Mouse (Mus musculus) lung, embryonic 16.5 days (tissue): ENCODE measurements around the gene Tgfbr3. TPM values are rescaled to one million over a fixed set of nuclear protein-coding genes. Genes with fewer than 3 reads are reported as not detected.
A peak's percentile ranks its signal among the peaks of the same experiment; 100 is the strongest.

Experiments used
- ATAC-seq: fragments of 200-750 bp; cut with Nextera tagmentation; 2 replicates; pipeline ENCODE4 v1.8.0; 2017; ENCODE audit warnings: low read depth, mild to moderate bottlenecking, moderate library complexity
- H3K27ac ChIP-seq: fragments of 300-500 bp; sonication (generic); 2 replicates; pipeline ENCODE4 v1.5.1; 2014; ENCODE audit warnings: mild to moderate bottlenecking, control low read depth, low read length
- H3K27me3 ChIP-seq: fragments of 300-500 bp; sonication (generic); 2 replicates; pipeline ENCODE4 v1.6.1; 2014; ENCODE audit warnings: low read depth, low read length, mixed read lengths; ENCODE audit not compliant: control insufficient read depth, insufficient read depth
- H3K36me3 ChIP-seq: fragments of 300-500 bp; sonication (generic); 2 replicates; pipeline ENCODE4 v1.6.1; 2014; ENCODE audit warnings: low read length; ENCODE audit not compliant: control insufficient read depth, insufficient read depth
- H3K4me1 ChIP-seq: fragments of 300-500 bp; sonication (generic); replicated peaks from 2 replicates; pipeline ENCODE4 v1.6.1; 2014; ENCODE audit warnings: low read length, mixed read lengths; ENCODE audit not compliant: control insufficient read depth, insufficient read depth
- H3K4me2 ChIP-seq: fragments of 300-500 bp; sonication (generic); 2 replicates; pipeline ENCODE4 v1.6.1; 2014; ENCODE audit warnings: low read depth, low read length, control low read depth
- H3K4me3 ChIP-seq: fragments of 300-500 bp; sonication (generic); 2 replicates; pipeline ENCODE4 v1.5.1; 2014; ENCODE audit warnings: mild to moderate bottlenecking, low read length, control low read depth
- H3K9ac ChIP-seq: fragments of 300-500 bp; sonication (generic); 2 replicates; pipeline ENCODE4 v1.6.1; 2014; ENCODE audit warnings: low read length, control low read depth
- H3K9me3 ChIP-seq: fragments of 300-500 bp; sonication (generic); 2 replicates; pipeline ENCODE4 v1.6.1; 2016; ENCODE audit warnings: low read length; ENCODE audit not compliant: control insufficient read depth
- WGBS: fragments of 180-500 bp; shearing (Covaris S2); extraction: QIAGEN DNeasy Blood & Tissue Kit; methylation state at CpG from one replicate; pipeline ENCODE4 v1.1.7; 2014; 5-methylcytosine and 5-hydroxymethylcytosine counted together
- polyA plus RNA-seq: library from polyadenylated mRNA; unstranded; fragments of >200 nt; fragmentation: Nextera tagmentation; extraction: Ambion mirVana; gene quantifications from 2 replicates; pipeline ENCODE4 v1.2.1, GENCODE M21; 2015

Gene Tgfbr3
- polyA plus RNA-seq, 1 experiment from 2014 or later: 29.1 TPM

DNA sequence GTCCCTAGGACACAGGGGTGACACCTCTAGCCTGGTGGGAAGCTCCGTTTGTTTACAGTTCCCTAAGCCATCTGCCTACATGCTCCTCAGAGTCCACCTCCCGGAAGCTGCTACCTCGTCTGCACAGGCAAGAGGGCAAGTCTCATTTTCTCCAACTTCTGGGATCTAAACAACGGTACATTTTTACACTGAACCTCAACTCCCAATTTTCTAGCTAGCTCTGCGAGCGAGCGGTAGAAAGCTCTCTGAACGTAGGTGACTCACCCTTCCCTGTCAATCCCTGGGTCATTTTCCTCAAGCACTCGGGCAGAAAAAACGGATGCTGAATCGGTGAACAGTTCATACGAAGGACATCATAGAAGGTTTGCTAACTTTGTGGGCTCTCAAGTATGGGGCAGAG lies 122.1 kb downstream of the Tgfbr3 start:
- Histone ChIP-seq H3K9ac (peak overlapping the region; percentile 29), H3K27me3 (no peaks in the 10 kb centered on the region), H3K36me3 (no peaks in the 10 kb centered on the region), H3K4me1 (peaks cover 27% of the 10 kb centered on the region), H3K4me3 (peak overlapping the region; percentile 21), H3K9me3 (no peaks in the 10 kb centered on the region), H3K27ac (peak overlapping the region; percentile 86), H3K4me2 (peak overlapping the region; percentile 46)
- ATAC-seq: peak; percentile 19
- WGBS: 7% methylated on average over 12 of the region's 12 CpGs

- peaks cover 27% of the 10 kb centered on the region for H3K4me1 ChIP-seq
- peak overlapping the region; percentile 29 for H3K9ac ChIP-seq
- no peak overlapping the region for H3K4me3 ChIP-seq
- H3K27ac ChIP-seq: peak overlapping the region; percentile 86
- peak overlapping the region; percentile 46 for H3K4me2 ChIP-seq
- no peaks in the 10 kb centered on the region for H3K27me3 ChIP-seq
- peak; percentile 18 for ATAC-seq
- no peaks in the 10 kb centered on the region for H3K36me3 ChIP-seq
- 22% methylated on average over 11 of the region's 11 CpGs for WGBS
- no peaks in the 10 kb centered on the region for H3K9me3 ChIP-seq
Observed at GRCm38 (mm10) chr5:107166659-107167370, 122.6 kb downstream of the Tgfbr3 start.

DNA sequence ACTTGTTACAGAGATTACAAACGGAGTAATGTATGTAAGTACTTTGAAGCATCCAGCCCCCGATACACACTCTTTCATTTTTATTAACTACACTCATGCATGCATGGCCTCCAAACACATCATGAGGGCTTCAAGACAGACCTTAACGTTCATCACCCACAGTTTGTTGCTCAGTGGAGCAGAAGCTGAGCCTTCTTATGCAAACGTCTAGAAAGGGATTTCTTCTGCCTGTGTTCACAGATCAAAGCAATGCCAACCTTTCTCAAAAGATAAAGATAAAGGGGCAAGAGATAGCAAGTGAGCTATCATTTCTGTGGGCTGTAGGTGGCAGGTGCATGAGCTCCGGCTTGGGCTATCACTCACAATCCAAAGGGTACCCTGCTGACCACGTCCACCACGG lies 123.7 kb downstream of the Tgfbr3 start:
- ATAC-seq: no peak
- 58% methylated on average over 7 of the region's 7 CpGs for WGBS

DNA sequence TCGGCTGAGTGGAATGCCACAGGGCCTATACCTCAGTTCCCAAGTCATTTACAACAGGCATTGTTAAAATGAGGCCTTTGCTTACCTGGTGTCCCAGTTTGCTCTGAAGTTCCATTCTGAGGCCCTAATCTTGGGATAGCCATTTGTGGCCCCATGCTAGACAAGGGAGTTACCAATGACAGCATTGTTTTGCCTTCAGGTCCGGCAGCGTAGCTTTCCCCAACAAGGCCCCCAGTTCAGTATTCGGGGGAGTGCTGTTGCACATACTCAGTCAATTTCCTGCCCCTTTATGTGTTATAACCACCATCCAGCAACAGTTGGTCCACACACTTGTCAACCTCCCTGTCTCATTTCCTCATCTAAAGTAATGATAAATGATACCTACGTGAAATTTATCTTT lies 124.2 kb downstream of the Tgfbr3 start:
- Histone ChIP-seq H3K4me2 (no peak overlapping the region), H3K36me3 (no peaks in the 10 kb centered on the region), H3K27ac (no peak overlapping the region), H3K27me3 (no peaks in the 10 kb centered on the region), H3K4me3 (no peak overlapping the region), H3K4me1 (peaks cover 31% of the 10 kb centered on the region), H3K9me3 (no peaks in the 10 kb centered on the region), H3K9ac (no peak overlapping the region)
- no peak for ATAC-seq
- 80% methylated on average over 5 of the region's 5 CpGs for WGBS

More for the DNA sequence above, 123.7 kb downstream of the Tgfbr3 start:
- Histone ChIP-seq H3K9me3 (no peaks in the 10 kb centered on the region), H3K27ac (no peak overlapping the region), H3K4me2 (no peak overlapping the region), H3K4me3 (no peak overlapping the region), H3K36me3 (no peaks in the 10 kb centered on the region), H3K9ac (no peak overlapping the region), H3K27me3 (no peaks in the 10 kb centered on the region), H3K4me1 (peaks cover 27% of the 10 kb centered on the region)

GRCm38 (mm10) chr5:107164856-107165255 lies 124.6 kb downstream of the Tgfbr3 start:
- Histone ChIP-seq H3K27me3 (no peaks in the 10 kb centered on the region), H3K4me2 (no peak overlapping the region), H3K4me1 (peaks cover 33% of the 10 kb centered on the region), H3K9me3 (no peaks in the 10 kb centered on the region), H3K27ac (no peak overlapping the region), H3K36me3 (no peaks in the 10 kb centered on the region), H3K9ac (no peak overlapping the region), H3K4me3 (no peak overlapping the region)
- WGBS: 84% methylated on average over 4 of the region's 4 CpGs
- ATAC-seq: no peak

- Histone ChIP-seq H3K4me1 (peaks cover 39% of the 10 kb centered on the region), H3K9me3 (no peaks in the 10 kb centered on the region), H3K27me3 (no peaks in the 10 kb centered on the region), H3K4me3 (no peak overlapping the region), H3K36me3 (no peaks in the 10 kb centered on the region), H3K27ac (no peak overlapping the region), H3K9ac (no peak overlapping the region), H3K4me2 (no peak overlapping the region)
- WGBS: 64% methylated on average over 4 of the region's 4 CpGs
- no peak for ATAC-seq
Observed at GRCm38 (mm10) chr5:107164146-107164545, 125.3 kb downstream of the Tgfbr3 start.

GRCm38 (mm10) chr5:107163336-107163735 lies 126.1 kb downstream of the Tgfbr3 start:
- Histone ChIP-seq H3K4me2 (no peak overlapping the region), H3K9ac (no peak overlapping the region), H3K4me1 (peaks cover 36% of the 10 kb centered on the region), H3K27me3 (no peaks in the 10 kb centered on the region), H3K27ac (no peak overlapping the region), H3K36me3 (no peaks in the 10 kb centered on the region), H3K9me3 (no peaks in the 10 kb centered on the region), H3K4me3 (no peak overlapping the region)
- no peak for ATAC-seq

DNA sequence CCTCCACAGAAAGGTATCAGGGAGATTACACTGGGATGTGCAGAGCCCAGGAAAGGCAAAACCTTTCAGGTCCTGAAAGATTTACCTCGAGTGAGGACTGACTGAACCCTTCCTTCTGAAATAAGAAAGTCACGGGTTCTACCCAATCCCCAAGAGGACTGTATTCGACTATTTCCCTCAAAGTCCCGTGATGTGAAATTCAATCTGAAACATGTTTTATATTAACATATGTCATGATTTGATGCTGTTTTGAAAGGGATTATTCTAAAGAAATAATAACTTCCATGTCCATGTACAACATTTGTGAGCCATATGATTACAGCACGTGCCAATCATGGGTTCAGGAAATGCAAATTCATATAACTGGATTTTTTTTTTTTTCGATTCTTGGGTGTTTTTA lies 126.6 kb downstream of the Tgfbr3 start:
- Histone ChIP-seq H3K4me3 (no peak overlapping the region), H3K4me1 (peaks cover 31% of the 10 kb centered on the region), H3K27me3 (no peaks in the 10 kb centered on the region), H3K4me2 (no peak overlapping the region), H3K27ac (no peak overlapping the region), H3K36me3 (no peaks in the 10 kb centered on the region), H3K9me3 (no peaks in the 10 kb centered on the region), H3K9ac (no peak overlapping the region)
- WGBS: 82% methylated on average over 6 of the region's 6 CpGs
- no peak for ATAC-seq

- H3K27ac ChIP-seq: no peak overlapping the region
- H3K4me1 ChIP-seq: peaks cover 30% of the 10 kb centered on the region
- no peak overlapping the region for H3K4me3 ChIP-seq
- 78% methylated on average over 4 of the region's 4 CpGs for WGBS
- no peaks in the 10 kb centered on the region for H3K27me3 ChIP-seq
- H3K9ac ChIP-seq: no peak overlapping the region
- H3K9me3 ChIP-seq: no peaks in the 10 kb centered on the region
- no peaks in the 10 kb centered on the region for H3K36me3 ChIP-seq
- no peak overlapping the region for H3K4me2 ChIP-seq
- no peak for ATAC-seq
Observed at GRCm38 (mm10) chr5:107162319-107162718, 127.1 kb downstream of the Tgfbr3 start.
